ENCODE assay signal across 8 mouse cellular contexts in genomic region chr13:44869418-44870119, GRCm38 (mm10).
DNase-seq lines count a peak whose midpoint lies in the region; ATAC-seq lines count a peak whose summit lies in the region.
"Not testable (repeated sequence)": the region's sequence is repeated elsewhere in the genome, so short reads cannot be mapped to it uniquely, and the experiment has no call there.

No protein-coding gene starts in this region.

- peak; percentile 100 for DNase-seq in adrenal gland, adult 18-20 months (ENCODE audit: low spot score in 2 of 2)
- peak; percentile 100 for DNase-seq in embryonic facial prominence, embryonic 10.5 days (ENCODE audit: low spot score)
- peak; percentile 91 to 100 for DNase-seq in heart, adult 18-20 months
- DNase-seq in kidney, adult 11 months = peak; percentile 84
- DNase-seq in left cerebral cortex, postnatal 36 days (ENCODE audit: low spot score in 2 of 2) = peak; percentile 100
- DNase-seq in midbrain, embryonic 11.5 days (ENCODE audit: low spot score, missing footprints) = peak; percentile 100
- peak; percentile 97 to 99 for DNase-seq in right cerebral cortex, postnatal 36 days (ENCODE audit: low spot score in 2 of 2)
- DNase-seq in yolk sac, embryonic 10.5 days (ENCODE audit: low spot score) = peak; percentile 100

- not testable (repeated sequence) for H3K9me3 ChIP-seq in embryonic facial prominence, embryonic 10.5 days; midbrain, embryonic 11.5 days (ENCODE audit: control insufficient read depth, low read length)

- not testable (repeated sequence) for H3K27ac ChIP-seq in embryonic facial prominence, embryonic 10.5 days (replicated peaks); midbrain, embryonic 11.5 days (ENCODE audit: low read depth, low read length)

- not testable (repeated sequence) for H3K4me1 ChIP-seq in embryonic facial prominence, embryonic 10.5 days; midbrain, embryonic 11.5 days (ENCODE audit: control insufficient read depth, insufficient read depth, low read length)

- not testable (repeated sequence) for H3K27me3 ChIP-seq in embryonic facial prominence, embryonic 10.5 days (replicated peaks; ENCODE audit: low read depth, poor library complexity, severe bottlenecking); midbrain, embryonic 11.5 days (ENCODE audit: control insufficient read depth, insufficient read depth, low read length)

- 80% methylated on average over 47 of the region's 47 CpGs for WGBS in embryonic facial prominence, embryonic 10.5 days
- WGBS in midbrain, embryonic 11.5 days = 77% methylated on average over 47 of the region's 47 CpGs

- peak; percentile 100 for ATAC-seq in midbrain, embryonic 11.5 days (ENCODE audit: low FRiP score)

- intact Hi-C loops in left cerebral cortex, postnatal 36 days (cut with DNase I) = loop anchor here (5.0 kb wide), 1 partner anchor 38 kb away; no protein-coding TSS in a partner anchor

- not testable (repeated sequence) for H3K4me3 ChIP-seq in embryonic facial prominence, embryonic 10.5 days; midbrain, embryonic 11.5 days (ENCODE audit: low read depth, low read length)

- H3K36me3 ChIP-seq in embryonic facial prominence, embryonic 10.5 days (replicated peaks) = peaks cover 15% of the 10 kb centered on the region
- not testable (repeated sequence) for H3K36me3 ChIP-seq in midbrain, embryonic 11.5 days (ENCODE audit: control insufficient read depth, insufficient read depth, low read length)

- H3K9ac ChIP-seq in midbrain, embryonic 11.5 days (ENCODE audit: low read length) = not testable (repeated sequence)

- H3K4me2 ChIP-seq in midbrain, embryonic 11.5 days = not testable (repeated sequence)
